Mouse (Mus musculus) G1E-ER4 (cell line): Measurements from ENCODE around the gene Tm6sf1. TPM values are rescaled to one million over a fixed set of nuclear protein-coding genes. Genes with fewer than 3 reads are reported as not detected.

Experiments used
- GATA1 ChIP-seq: IDR thresholded peaks from one replicate; pipeline ENCODE4 v1.8.0; 2012; ENCODE audit warnings: low read length, inconsistent platforms
- polyA plus RNA-seq: library from polyadenylated mRNA; stranded (reverse); fragments of >175 nt; gene quantifications from 2 replicates; pipeline ENCODE4 v1.2.3, GENCODE M21; 2012

The Tm6sf1 gene
- polyA plus RNA-seq, 1 experiment = 0.02 TPM

DNA sequence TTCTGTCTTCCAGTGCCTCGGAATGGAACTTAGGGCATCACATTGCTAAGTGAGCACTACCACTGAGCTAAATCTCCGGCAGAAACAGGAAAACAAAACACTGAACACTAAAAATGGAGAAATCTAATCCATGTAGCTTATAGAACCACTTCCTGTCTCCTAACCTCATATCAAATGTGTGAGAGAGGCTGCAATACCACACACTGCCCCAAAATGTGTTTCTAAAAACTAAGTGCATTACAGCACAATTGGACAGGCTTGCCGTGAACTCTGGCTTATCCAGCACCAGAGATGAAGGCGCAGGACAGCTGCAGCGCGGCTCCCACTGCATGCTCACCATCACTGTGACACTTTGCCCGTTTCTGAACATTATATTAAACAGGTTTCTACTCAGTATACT, 70.2 kb downstream of the Tm6sf1 start:
- TF ChIP-seq GATA1 = no peak

DNA sequence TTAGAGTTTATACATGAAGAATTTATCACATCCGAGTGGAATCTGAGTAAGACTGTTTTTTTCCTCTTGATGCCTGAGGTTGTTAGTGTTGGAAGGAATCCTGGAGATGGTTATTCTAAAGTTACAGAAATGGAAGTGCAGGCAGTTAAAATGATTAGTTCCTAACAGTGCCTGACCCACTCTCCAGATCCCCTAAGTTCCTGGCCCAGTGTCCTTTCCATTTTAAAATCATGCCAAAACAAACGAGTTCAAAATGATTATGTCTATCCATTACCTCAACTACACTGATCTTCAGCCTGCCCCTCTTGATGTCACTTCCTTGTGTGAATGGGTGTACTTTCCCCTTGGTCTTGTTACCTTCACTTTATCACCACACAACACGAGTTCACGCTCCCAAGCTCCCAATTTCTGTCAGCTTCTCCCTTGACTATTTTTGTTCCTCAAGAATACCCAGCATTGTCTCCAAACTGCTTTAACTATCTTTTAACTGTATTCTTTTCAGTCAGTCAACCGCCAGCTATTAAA, 73.8 kb downstream of the Tm6sf1 start:
- TF ChIP-seq GATA1 = no peak

DNA sequence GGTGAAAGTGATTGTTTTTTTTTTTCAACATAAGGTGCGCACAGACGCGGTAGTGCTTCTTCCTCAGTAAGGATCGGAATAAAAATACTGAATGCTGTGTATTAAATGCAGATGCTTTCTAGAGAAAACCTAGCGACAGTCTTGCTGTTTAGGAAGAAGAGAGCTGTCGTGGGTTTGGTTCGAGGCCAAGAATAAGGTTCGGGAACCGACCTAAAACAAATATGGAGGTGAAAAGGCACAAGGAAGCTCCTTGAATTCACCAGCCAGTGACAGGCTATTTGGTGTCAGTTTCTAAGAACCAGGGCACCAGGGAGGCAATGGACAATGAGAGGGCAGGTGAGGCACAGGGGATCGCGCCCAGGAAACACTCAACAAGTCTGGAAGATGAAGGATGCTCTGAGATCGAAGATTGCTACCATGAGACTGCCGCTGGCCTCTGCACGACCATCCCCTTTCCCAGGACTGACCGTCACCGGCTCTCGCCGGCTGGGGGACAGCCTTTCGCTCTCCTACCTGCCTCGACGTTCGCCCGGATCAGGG, 74.3 kb downstream of the Tm6sf1 start:
- TF ChIP-seq GATA1 = no peak

DNA sequence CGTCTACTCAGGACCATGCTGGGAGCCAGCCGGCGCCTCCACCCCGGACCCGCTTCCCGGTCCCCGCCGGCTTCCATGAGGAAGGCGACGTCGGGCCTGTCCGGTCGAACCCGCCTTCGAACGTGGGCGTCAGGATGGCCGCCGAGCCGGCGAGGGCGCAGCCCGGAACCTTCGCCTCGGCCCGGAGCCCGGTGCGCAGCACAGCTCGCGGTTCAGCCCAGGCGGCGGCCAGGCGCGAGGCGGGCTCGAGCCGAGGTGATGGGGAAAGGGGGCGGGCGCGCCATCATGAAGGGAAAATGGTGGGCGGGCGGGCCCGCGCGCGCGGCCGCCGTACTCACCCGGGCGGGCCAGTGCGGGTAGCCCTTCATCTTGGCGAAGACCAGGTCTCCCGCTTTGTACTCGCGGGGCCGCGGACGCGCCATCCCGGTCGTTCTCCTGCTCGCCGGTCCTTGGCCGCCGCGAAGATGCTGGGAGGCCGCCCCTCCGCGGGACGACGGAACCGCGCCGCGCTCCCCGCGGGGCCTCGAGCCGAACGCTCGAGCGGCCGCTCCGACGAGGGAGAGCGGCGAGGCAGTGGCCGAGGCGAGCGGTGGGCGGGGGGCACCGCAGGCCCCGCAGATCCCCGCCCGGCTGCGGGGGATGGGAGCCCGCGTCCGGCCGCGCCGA, 74.9 kb downstream of the Tm6sf1 start:
- TF ChIP-seq GATA1 = no peak

Other genes starting within 250 kb of the Tm6sf1 start
- gene Homer2, start 151.5 kb upstream of the Tm6sf1 start, polyA plus RNA-seq = 44.8 and 58.1 TPM in 2 replicates
- gene Ramac, start 96.1 kb upstream of the Tm6sf1 start, polyA plus RNA-seq = 18.7 and 33.8 TPM in 2 replicates
- 26.0 and 35.6 TPM in 2 replicates for gene 3110040N11Rik, start 69.5 kb upstream of the Tm6sf1 start, polyA plus RNA-seq
- gene Btbd1, start 29.6 kb upstream of the Tm6sf1 start, polyA plus RNA-seq = 22.0 and 34.1 TPM in 2 replicates
- gene Gm10160, start 3.2 kb upstream of the Tm6sf1 start, polyA plus RNA-seq = not detected in 2 replicates
- not detected in 2 replicates for gene Hdgfl3, start 75.5 kb downstream of the Tm6sf1 start, polyA plus RNA-seq
- not detected in 2 replicates for gene Bnc1, start 133.3 kb downstream of the Tm6sf1 start, polyA plus RNA-seq